Mouse (Mus musculus): ENCODE measurements at regions not wholly inside any gene's neighbourhood (a gene's known extent, or its start where the extent isn't known, plus 50 kb on each side); places are given as distances from the start of the nearest gene placed in this dataset.

DNA sequence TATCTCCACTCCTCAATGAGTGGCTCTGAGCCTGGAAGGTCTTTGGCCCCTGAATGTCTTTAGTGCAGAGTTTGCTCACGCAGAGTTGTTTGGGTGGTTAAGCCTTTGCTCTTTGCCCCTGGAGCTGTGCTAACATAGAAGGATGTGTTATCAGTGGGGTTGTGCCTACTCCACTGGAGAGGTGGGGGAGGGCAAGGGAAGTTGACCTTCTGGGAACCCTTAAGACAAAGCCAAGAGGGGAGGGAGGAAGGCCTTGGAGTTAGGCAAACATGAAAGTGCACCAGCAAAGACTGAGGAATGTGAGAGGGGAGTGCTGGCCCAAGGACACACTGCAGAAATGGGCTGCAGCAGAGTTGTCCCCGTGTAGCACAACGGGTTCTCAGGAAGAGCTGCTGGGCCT is 96.3 kb upstream of the Shh start:
- Histone ChIP-seq H3K27ac (ENCODE audit: insufficient read depth, low read depth, low read length) (no peak overlapping the region), H3K4me3 (ENCODE audit: insufficient read depth, low read depth, low read length) (no peak overlapping the region), H3K4me1 (ENCODE audit: control insufficient read depth, insufficient read depth, low read length) (no peaks in the 10 kb centered on the region)
- TF ChIP-seq CTCF (IDR thresholded peaks at IDR 0.05; ENCODE audit: insufficient read depth, low read depth, low read length) = no peak
- TF ChIP-seq POLR2A (IDR thresholded peaks at IDR 0.05; ENCODE audit: insufficient read depth, low read depth, low read length) = no peak
- 33% methylated on average over 3 of the region's 3 CpGs for WGBS

- Histone ChIP-seq H3K4me1 (ENCODE audit: control insufficient read depth, insufficient read depth, low read length) (no peaks in the 10 kb centered on the region), H3K27ac (ENCODE audit: insufficient read depth, low read depth, low read length) (no peak overlapping the region), H3K4me3 (ENCODE audit: insufficient read depth, low read depth, low read length) (no peak overlapping the region)
- TF ChIP-seq POLR2A (IDR thresholded peaks at IDR 0.05; ENCODE audit: insufficient read depth, low read depth, low read length) = no peak
- TF ChIP-seq CTCF (IDR thresholded peaks at IDR 0.05; ENCODE audit: insufficient read depth, low read depth, low read length) = no peak
- 91% methylated on average over 1 of the region's 1 CpGs for WGBS
Measured at GRCm38 (mm10) chr5:28562917-28563316, 95.9 kb upstream of the Shh start.

- TF ChIP-seq CTCF (IDR thresholded peaks at IDR 0.05; ENCODE audit: insufficient read depth, low read depth, low read length) (no peak), POLR2A (IDR thresholded peaks at IDR 0.05; ENCODE audit: insufficient read depth, low read depth, low read length) (no peak)
- WGBS = 51% methylated on average over 2 of the region's 2 CpGs
- Histone ChIP-seq H3K4me1 (ENCODE audit: control insufficient read depth, insufficient read depth, low read length) (no peaks in the 10 kb centered on the region), H3K27ac (ENCODE audit: insufficient read depth, low read depth, low read length) (no peak overlapping the region), H3K4me3 (ENCODE audit: insufficient read depth, low read depth, low read length) (no peak overlapping the region)
Measured at GRCm38 (mm10) chr5:28553543-28553942, 86.5 kb upstream of the Shh start.

DNA sequence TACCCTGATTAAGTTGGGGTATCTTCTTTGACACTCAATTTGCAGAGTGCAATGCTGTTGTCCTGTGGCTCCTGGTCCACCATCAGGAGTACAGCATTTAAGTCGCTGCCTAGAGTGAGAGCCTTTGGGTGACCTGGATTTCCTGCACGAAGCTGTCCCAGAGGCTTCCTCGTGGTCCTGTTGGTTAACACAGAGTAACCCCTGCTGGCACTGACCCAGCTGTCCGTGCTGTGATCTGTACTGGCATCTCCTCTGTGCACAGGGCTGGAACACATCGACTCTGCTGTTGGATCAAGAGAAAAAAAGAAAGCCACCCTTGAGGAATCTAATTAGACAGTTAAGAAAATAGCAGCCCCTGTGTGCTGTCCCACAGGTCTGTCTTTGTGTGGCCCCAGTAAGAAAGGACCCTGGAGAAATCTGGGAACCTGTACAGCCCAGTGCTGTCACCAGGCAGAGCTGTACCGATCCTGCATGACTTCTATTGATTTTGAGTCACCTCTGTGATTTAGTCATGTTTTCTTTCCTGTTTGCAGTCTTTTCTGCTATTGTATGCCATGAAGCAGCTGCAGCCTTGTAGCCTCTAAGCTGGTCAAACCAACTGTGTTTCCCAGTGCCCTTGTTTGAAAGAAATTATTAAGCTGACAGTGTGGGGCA is 63.3 kb upstream of the Shh start:
- TF ChIP-seq POLR2A (IDR thresholded peaks at IDR 0.05; ENCODE audit: insufficient read depth, low read depth, low read length) (no peak), CTCF (IDR thresholded peaks at IDR 0.05; ENCODE audit: insufficient read depth, low read depth, low read length) (no peak)
- H3K4me1 ChIP-seq (ENCODE audit: control insufficient read depth, insufficient read depth, low read length) = no peaks in the 10 kb centered on the region
- H3K4me3 ChIP-seq (ENCODE audit: insufficient read depth, low read depth, low read length) = no peak overlapping the region
- H3K27ac ChIP-seq (ENCODE audit: insufficient read depth, low read depth, low read length) = no peak overlapping the region
- 28% methylated on average over 6 of the region's 6 CpGs for whole genome bisulfite sequencing

GRCm38 (mm10) chr5:28526435-28526834 is 59.4 kb upstream of the Shh start:
- peaks cover under 1% of the 10 kb centered on the region; the same call in 1 of the 2 replicates for H3K4me1 ChIP-seq (ENCODE audit: control insufficient read depth, insufficient read depth, low read length)
- 43% methylated on average over 3 of the region's 3 CpGs for WGBS
- no peak for TF ChIP-seq CTCF (IDR thresholded peaks at IDR 0.05; ENCODE audit: insufficient read depth, low read depth, low read length)
- no peak for TF ChIP-seq POLR2A (IDR thresholded peaks at IDR 0.05; ENCODE audit: insufficient read depth, low read depth, low read length)
- no peak overlapping the region for H3K4me3 ChIP-seq (ENCODE audit: insufficient read depth, low read depth, low read length)
- no peak overlapping the region for H3K27ac ChIP-seq (ENCODE audit: insufficient read depth, low read depth, low read length)

GRCm38 (mm10) chr5:28520800-28521707 is 54.0 kb upstream of the Shh start:
- TF ChIP-seq POLR2A (IDR thresholded peaks at IDR 0.05; ENCODE audit: insufficient read depth, low read depth, low read length) = no peak
- no peak for TF ChIP-seq CTCF (IDR thresholded peaks at IDR 0.05; ENCODE audit: insufficient read depth, low read depth, low read length)
- WGBS = 26% methylated on average over 9 of the region's 9 CpGs
- no peak overlapping the region for H3K27ac ChIP-seq (ENCODE audit: insufficient read depth, low read depth, low read length)
- no peak overlapping the region for H3K4me3 ChIP-seq (ENCODE audit: insufficient read depth, low read depth, low read length)
- peaks cover 9% of the 10 kb centered on the region for H3K4me1 ChIP-seq (ENCODE audit: control insufficient read depth, insufficient read depth, low read length)

DNA sequence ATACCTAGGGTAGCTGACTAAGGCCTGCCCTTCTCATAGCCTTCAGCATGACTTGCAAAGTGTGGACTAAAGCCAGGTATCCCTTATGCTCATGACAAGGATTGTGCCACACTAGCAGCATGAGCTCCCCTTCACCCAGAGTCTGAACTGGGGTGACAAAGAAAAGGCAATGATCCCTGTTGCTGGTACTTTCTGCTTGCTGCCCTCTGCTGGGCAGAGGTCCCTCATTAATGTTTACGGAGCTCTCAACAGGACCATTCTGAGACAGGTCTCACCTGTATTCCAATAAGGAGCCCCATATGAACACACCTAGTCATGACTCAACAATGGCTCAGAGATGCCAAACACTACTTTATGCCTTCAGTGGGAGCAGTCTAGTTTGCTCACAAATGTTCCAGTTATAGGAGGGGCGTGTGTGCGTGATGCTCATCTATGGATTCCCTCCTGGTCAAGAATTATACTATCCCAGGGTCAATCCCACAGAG is 52.0 kb upstream of the Shh start:
- Histone ChIP-seq H3K27ac (ENCODE audit: insufficient read depth, low read depth, low read length) (no peak overlapping the region), H3K4me1 (ENCODE audit: control insufficient read depth, insufficient read depth, low read length) (peaks cover 9% of the 10 kb centered on the region), H3K4me3 (ENCODE audit: insufficient read depth, low read depth, low read length) (no peak overlapping the region)
- WGBS = 94% methylated on average over 3 of the region's 3 CpGs
- no peak for TF ChIP-seq CTCF (IDR thresholded peaks at IDR 0.05; ENCODE audit: insufficient read depth, low read depth, low read length)
- TF ChIP-seq POLR2A (IDR thresholded peaks at IDR 0.05; ENCODE audit: insufficient read depth, low read depth, low read length) = no peak

Measured in olfactory bulb, adult 2 months (tissue).